Mouse (Mus musculus): ENCODE measurements around the gene Spata2l.

- TF ChIP-seq CTCF (IDR thresholded peaks at IDR 0.05; ENCODE audit: low read depth) (peak; percentile 41), EP300 (IDR thresholded peaks at IDR 0.05; ENCODE audit: low read depth) (no peak)
These were observed 4.3 kb downstream of the Spata2l start for GRCm38 (mm10) chr8:123231742-123232141.
